Mouse (Mus musculus) embryonic facial prominence, embryonic 12.5 days (tissue): ENCODE results near the gene Gpr137c. TPM values are rescaled to one million over a fixed set of nuclear protein-coding genes. Genes with fewer than 3 reads are reported as not detected.

Source experiments
- ATAC-seq: fragments of 200-750 bp; cut with Nextera tagmentation; 2 replicates; pipeline ENCODE4 v1.8.0; 2017; ENCODE audit not compliant: insufficient number of reproducible peaks, insufficient read depth, low FRiP score, low TSS enrichment
- H3K27ac ChIP-seq: fragments of 300-500 bp; sonication (generic); 2 replicates; pipeline ENCODE4 v1.5.1; 2016; ENCODE audit warnings: mild to moderate bottlenecking
- H3K27me3 ChIP-seq: fragments of 300-500 bp; sonication (generic); 2 replicates; pipeline ENCODE4 v1.6.1; 2016; ENCODE audit warnings: mild to moderate bottlenecking, moderate library complexity
- H3K36me3 ChIP-seq: fragments of 300-500 bp; sonication (generic); 2 replicates; pipeline ENCODE4 v1.6.1; 2016; ENCODE audit warnings: mild to moderate bottlenecking
- H3K4me1 ChIP-seq: fragments of 300-500 bp; sonication (generic); 2 replicates; pipeline ENCODE4 v1.6.1; 2016
- H3K4me2 ChIP-seq: fragments of 300-500 bp; sonication (generic); replicated peaks from 2 replicates; pipeline ENCODE4 v1.6.1; 2016; ENCODE audit warnings: mild to moderate bottlenecking, moderate library complexity
- H3K4me3 ChIP-seq: fragments of 300-500 bp; sonication (generic); 2 replicates; pipeline ENCODE4 v1.5.1; 2016; ENCODE audit warnings: mild to moderate bottlenecking
- H3K9ac ChIP-seq: fragments of 300-500 bp; sonication (generic); 2 replicates; pipeline ENCODE4 v1.6.1; 2016; ENCODE audit warnings: mild to moderate bottlenecking, moderate library complexity
- H3K9me3 ChIP-seq: fragments of 300-500 bp; sonication (generic); 2 replicates; pipeline ENCODE4 v1.6.1; 2016; ENCODE audit warnings: mild to moderate bottlenecking, moderate library complexity
- WGBS: fragments of 180-500 bp; shearing (Covaris S2); methylation state at CpG from one replicate; pipeline ENCODE4 v1.1.7; 2016; 5-methylcytosine and 5-hydroxymethylcytosine counted together
- polyA plus RNA-seq: library from polyadenylated mRNA; unstranded; fragments of >200 nt; fragmentation: Nextera tagmentation; extraction: Ambion mirVana; gene quantifications from 2 replicates; pipeline ENCODE4 v1.2.1, GENCODE M21; 2016

Gene Gpr137c
- polyA plus RNA-seq, 1 experiment from 2014 or later: 5.5 TPM

DNA sequence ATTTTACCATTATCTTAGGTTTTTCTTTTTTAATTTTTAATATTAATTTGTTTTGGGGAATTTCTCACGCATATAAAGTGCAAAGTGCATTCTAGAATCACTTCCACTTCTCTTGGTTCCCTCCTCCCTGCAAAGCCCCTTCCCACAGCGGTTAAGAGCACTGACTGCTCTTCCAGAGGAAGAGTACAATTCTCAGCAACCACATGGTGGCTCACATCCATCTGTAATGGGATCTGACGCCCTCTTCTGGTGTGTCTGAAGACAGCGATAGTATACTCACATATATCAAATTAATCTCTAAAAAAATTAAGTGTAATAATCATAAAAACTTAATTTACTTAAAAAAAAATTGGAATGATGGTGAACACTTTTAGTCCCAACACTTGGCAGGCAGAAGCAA, 84.9 kb downstream of the Gpr137c start:
- H3K4me1 ChIP-seq: no peaks in the 10 kb centered on the region
- H3K27me3 ChIP-seq: no peaks in the 10 kb centered on the region
- H3K4me3 ChIP-seq: no peak overlapping the region
- no peak overlapping the region for H3K9ac ChIP-seq
- no peaks in the 10 kb centered on the region for H3K9me3 ChIP-seq
- peaks cover 8% of the 10 kb centered on the region; the same call in 1 of the 2 replicates for H3K36me3 ChIP-seq
- no peak for ATAC-seq
- no peak overlapping the region for H3K27ac ChIP-seq
- WGBS: 72% methylated on average over 4 of the region's 4 CpGs
- H3K4me2 ChIP-seq: no peak overlapping the region

DNA sequence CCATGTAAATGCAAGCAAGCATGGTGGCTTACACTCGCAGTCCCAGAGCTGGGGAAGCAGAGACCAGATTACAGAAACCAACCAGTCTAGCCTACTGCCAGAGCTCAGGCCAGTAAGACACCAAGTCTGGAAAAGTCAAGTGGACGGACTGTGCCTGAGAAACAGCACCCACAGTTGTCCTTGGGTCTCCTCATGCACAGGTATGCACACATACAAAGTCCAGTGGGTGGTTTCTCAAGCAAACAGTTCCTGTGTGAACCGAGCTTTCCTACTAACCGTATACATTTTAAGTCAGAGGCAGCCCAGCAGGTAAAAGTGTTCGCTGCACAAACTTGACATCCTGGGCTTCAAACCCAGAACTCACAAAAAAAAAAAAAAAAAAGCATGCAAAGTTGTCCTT, 86.3 kb downstream of the Gpr137c start:
- 88% methylated on average over 5 of the region's 5 CpGs for WGBS
- no peaks in the 10 kb centered on the region for H3K27me3 ChIP-seq
- no peak for ATAC-seq
- no peaks in the 10 kb centered on the region for H3K9me3 ChIP-seq
- H3K27ac ChIP-seq: no peak overlapping the region
- H3K4me2 ChIP-seq: no peak overlapping the region
- no peak overlapping the region for H3K9ac ChIP-seq
- no peak overlapping the region for H3K4me3 ChIP-seq
- 0 out of 2 replicates have a peak, but pooled peaks cover 3% of the 10 kb centered on the region for H3K36me3 ChIP-seq
- no peaks in the 10 kb centered on the region for H3K4me1 ChIP-seq

GRCm38 (mm10) chr14:45307630-45308328, 88.3 kb downstream of the Gpr137c start:
- no peak for ATAC-seq
- Histone ChIP-seq H3K4me2 (no peak overlapping the region), H3K9me3 (no peaks in the 10 kb centered on the region), H3K4me1 (no peaks in the 10 kb centered on the region), H3K27ac (no peak overlapping the region), H3K36me3 (0 out of 2 replicates have a peak, but pooled peaks cover 3% of the 10 kb centered on the region), H3K27me3 (no peaks in the 10 kb centered on the region), H3K4me3 (no peak overlapping the region), H3K9ac (no peak overlapping the region)
- WGBS: 84% methylated on average over 8 of the region's 8 CpGs

- Histone ChIP-seq H3K36me3 (0 out of 2 replicates have a peak, but pooled peaks cover 3% of the 10 kb centered on the region), H3K4me2 (no peak overlapping the region), H3K27ac (no peak overlapping the region), H3K9ac (no peak overlapping the region), H3K9me3 (no peaks in the 10 kb centered on the region), H3K4me3 (no peak overlapping the region), H3K27me3 (no peaks in the 10 kb centered on the region), H3K4me1 (no peaks in the 10 kb centered on the region)
- 93% methylated on average over 13 of the region's 13 CpGs for WGBS
- ATAC-seq: no peak
Observed at GRCm38 (mm10) chr14:45309646-45310045, 90.1 kb downstream of the Gpr137c start.

DNA sequence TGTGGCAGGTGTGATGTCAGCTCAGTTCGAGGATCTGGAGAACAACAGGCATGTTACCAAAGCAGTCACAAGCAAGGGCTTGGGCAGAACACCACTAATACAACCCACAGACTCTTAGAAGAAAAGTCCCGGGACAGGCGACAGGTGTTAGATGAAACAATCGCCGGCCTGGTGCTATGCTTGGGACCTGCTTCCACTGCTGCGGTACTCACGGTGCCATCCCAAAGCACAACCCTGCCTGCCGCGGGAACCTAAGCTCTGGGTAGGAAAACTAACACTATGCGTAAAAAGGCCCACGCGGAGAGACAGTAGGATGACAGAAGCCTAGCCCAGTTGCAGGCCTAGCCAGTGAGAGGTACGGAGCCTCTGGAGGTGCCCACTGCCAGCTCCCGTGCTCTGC, 90.6 kb downstream of the Gpr137c start:
- Histone ChIP-seq H3K27ac (no peak overlapping the region), H3K4me1 (no peaks in the 10 kb centered on the region), H3K27me3 (no peaks in the 10 kb centered on the region), H3K4me3 (no peak overlapping the region), H3K9ac (no peak overlapping the region), H3K9me3 (no peaks in the 10 kb centered on the region), H3K4me2 (no peak overlapping the region), H3K36me3 (0 out of 2 replicates have a peak, but pooled peaks cover under 1% of the 10 kb centered on the region)
- 91% methylated on average over 14 of the region's 14 CpGs for WGBS
- ATAC-seq: no peak

- no peaks in the 10 kb centered on the region for H3K9me3 ChIP-seq
- peak overlapping the region; percentile 78 for H3K4me3 ChIP-seq
Observed at GRCm38 (mm10) chr14:45316927-45317326, 97.4 kb downstream of the Gpr137c start.

DNA sequence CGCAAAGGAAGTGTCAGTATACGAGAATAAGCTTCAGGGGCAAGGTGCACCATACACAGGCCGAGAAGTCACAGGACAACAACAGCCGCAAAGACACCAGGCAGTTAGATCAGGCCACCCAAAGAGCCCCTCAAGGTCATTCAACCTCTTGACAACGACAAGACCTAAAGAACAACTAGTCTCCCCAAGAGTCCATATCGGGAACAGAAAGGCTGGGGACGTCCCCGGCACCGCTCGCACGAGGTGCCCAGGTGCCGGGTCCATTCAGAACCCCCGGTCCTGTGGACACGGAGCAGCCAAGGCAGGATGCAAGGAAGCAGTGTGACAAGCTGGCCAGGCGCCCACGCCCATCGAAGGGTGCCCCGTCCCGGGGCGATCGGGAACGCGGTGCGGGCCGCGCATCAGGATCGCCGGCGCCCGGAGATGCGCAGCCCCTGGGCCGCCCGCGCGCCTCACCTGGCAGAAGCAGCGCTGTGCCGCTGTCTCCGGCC, 98.4 kb downstream of the Gpr137c start:
- Histone ChIP-seq H3K4me2 (peak overlapping the region; percentile 72), H3K36me3 (no peaks in the 10 kb centered on the region), H3K4me1 (0 out of 2 replicates have a peak, but pooled peaks cover 7% of the 10 kb centered on the region), H3K27me3 (no peaks in the 10 kb centered on the region), H3K4me3 (peak overlapping the region; percentile 78), H3K27ac (peak overlapping the region; percentile 86), H3K9me3 (no peaks in the 10 kb centered on the region), H3K9ac (peak overlapping the region; percentile 93)
- peak; percentile 6 for ATAC-seq
- WGBS: 0% methylated on average over 24 of the region's 38 CpGs

More at GRCm38 (mm10) chr14:45316927-45317326, 97.4 kb downstream of the Gpr137c start:
- Histone ChIP-seq H3K9ac (no peak overlapping the region), H3K27me3 (no peaks in the 10 kb centered on the region), H3K4me1 (0 out of 2 replicates have a peak, but pooled peaks cover 7% of the 10 kb centered on the region), H3K4me2 (peak overlapping the region; percentile 72), H3K27ac (no peak overlapping the region), H3K36me3 (no peaks in the 10 kb centered on the region)
- ATAC-seq: no peak
- 79% methylated on average over 5 of the region's 5 CpGs for WGBS

DNA sequence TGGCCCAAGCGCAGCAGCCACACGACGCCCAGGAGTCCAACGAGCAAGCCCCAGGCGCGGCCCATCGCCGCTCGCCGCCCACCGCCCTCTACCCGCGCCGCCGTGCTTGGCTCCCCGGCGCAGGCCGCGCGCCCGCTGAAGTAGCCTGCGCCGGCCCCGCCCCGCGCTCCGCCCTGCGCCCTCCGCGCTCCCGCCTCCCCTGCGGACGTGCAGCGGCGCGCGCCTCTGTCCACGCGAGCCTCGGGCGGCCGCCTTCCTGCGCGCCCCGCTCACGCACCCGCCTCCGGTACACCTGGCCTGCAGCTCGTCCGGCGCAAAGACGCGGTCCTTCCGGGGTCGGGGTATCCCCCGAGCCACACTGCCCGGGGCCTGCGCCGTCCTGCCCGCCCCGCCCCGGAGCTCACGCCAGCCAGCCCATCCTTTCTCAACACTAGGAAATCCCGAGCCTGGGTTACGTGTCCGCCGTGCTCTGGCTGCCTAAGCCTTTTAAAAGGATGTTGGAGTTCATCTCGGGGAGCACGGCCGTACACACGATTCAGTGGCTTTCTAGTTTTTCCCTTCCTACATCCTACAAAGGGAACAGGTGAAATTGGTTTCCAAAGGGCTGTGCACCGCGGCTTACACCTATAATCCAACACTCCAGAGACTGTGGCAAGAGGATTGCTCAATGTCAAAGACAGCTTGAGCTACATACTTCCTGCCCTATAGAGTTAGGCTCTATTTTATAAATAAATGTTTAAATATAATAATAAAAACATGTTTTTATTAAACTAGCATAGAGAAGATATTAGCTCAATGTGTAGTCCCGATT, 99.1 kb downstream of the Gpr137c start, which contains the start of gene Ero1l:
Ero1l (minus strand) TSS at position 346 of the 811 bp plus-strand sequence.
- Histone ChIP-seq H3K27me3 (no peaks in the 10 kb centered on the region), H3K36me3 (no peaks in the 10 kb centered on the region), H3K4me3 (peak within 1 kb of the TSS; percentile 78), H3K9ac (peak within 1 kb of the TSS; percentile 93), H3K9me3 (no peaks in the 10 kb centered on the region), H3K27ac (peak within 1 kb of the TSS; percentile 86), H3K4me1 (0 out of 2 replicates have a peak, but pooled peaks cover 7% of the 10 kb centered on the region), H3K4me2 (peak within 1 kb of the TSS; percentile 72)
- ATAC-seq: peak; percentile 93
- WGBS: 2% methylated on average over 74 of the region's 74 CpGs

DNA sequence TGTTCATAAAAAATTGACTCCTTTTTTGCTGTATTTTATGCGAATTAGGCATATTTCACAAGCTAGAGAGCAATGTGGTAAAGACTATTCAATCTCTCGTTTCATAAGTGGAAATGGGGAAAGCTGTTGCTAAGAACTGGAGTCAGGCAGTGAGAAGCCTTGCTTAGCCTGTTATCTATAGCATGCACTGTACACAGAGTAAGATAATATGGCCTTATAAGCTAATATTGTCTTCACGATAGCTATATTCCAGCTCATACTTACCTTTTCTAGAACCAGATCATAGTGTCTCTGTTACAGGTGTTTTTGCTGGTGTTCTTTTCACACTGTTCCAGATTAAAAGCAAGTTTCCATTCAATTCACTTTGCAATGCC, 99.7 kb downstream of the Gpr137c start:
- H3K4me3 ChIP-seq: no peak overlapping the region
- H3K9ac ChIP-seq: no peak overlapping the region
- ATAC-seq: no peak
- 0 out of 2 replicates have a peak, but pooled peaks cover 7% of the 10 kb centered on the region for H3K4me1 ChIP-seq
- no peak overlapping the region for H3K27ac ChIP-seq
- H3K9me3 ChIP-seq: no peaks in the 10 kb centered on the region
- H3K4me2 ChIP-seq: no peak overlapping the region
- WGBS: 62% methylated on average over 3 of the region's 3 CpGs
- H3K36me3 ChIP-seq: no peaks in the 10 kb centered on the region
- no peaks in the 10 kb centered on the region for H3K27me3 ChIP-seq

- no peaks in the 10 kb centered on the region for H3K9me3 ChIP-seq
- no peak overlapping the region for H3K9ac ChIP-seq
- ATAC-seq: no peak
- 0 out of 2 replicates have a peak, but pooled peaks cover 7% of the 10 kb centered on the region for H3K4me1 ChIP-seq
- WGBS: 82% methylated on average over 4 of the region's 4 CpGs
- H3K27me3 ChIP-seq: no peaks in the 10 kb centered on the region
- no peak overlapping the region for H3K27ac ChIP-seq
- H3K36me3 ChIP-seq: no peaks in the 10 kb centered on the region
- no peak overlapping the region for H3K4me3 ChIP-seq
- H3K4me2 ChIP-seq: no peak overlapping the region
Observed at GRCm38 (mm10) chr14:45320111-45320510, 100.6 kb downstream of the Gpr137c start.

GRCm38 (mm10) chr14:45321067-45321466, 101.5 kb downstream of the Gpr137c start:
- no peak overlapping the region for H3K27ac ChIP-seq
- no peaks in the 10 kb centered on the region for H3K27me3 ChIP-seq
- H3K9ac ChIP-seq: no peak overlapping the region
- no peak for ATAC-seq
- H3K9me3 ChIP-seq: no peaks in the 10 kb centered on the region
- WGBS: 83% methylated on average over 3 of the region's 3 CpGs
- H3K4me2 ChIP-seq: no peak overlapping the region
- no peak overlapping the region for H3K4me3 ChIP-seq
- H3K36me3 ChIP-seq: no peaks in the 10 kb centered on the region
- H3K4me1 ChIP-seq: 0 out of 2 replicates have a peak, but pooled peaks cover 7% of the 10 kb centered on the region
